Mouse (Mus musculus) embryonic facial prominence, embryonic 13.5 days (tissue): ENCODE results near the gene Nkx2-3. TPM values are rescaled to one million over a fixed set of nuclear protein-coding genes. Genes with fewer than 3 reads are reported as not detected.

ENCODE experiments used
- ATAC-seq: fragments of 200-750 bp; cut with Nextera tagmentation; 2 replicates; pipeline ENCODE4 v1.8.0; 2017; ENCODE audit warnings: low read depth; ENCODE audit not compliant: insufficient number of reproducible peaks, insufficient read depth, low FRiP score, low TSS enrichment
- H3K27ac ChIP-seq: fragments of 300-500 bp; sonication (generic); 2 replicates; pipeline ENCODE4 v1.5.1; 2015; ENCODE audit warnings: moderate library complexity, mild to moderate bottlenecking, inconsistent platforms
- H3K27me3 ChIP-seq: fragments of 300-500 bp; sonication (generic); 2 replicates; pipeline ENCODE4 v1.6.1; 2015; ENCODE audit warnings: mild to moderate bottlenecking, inconsistent platforms
- H3K36me3 ChIP-seq: fragments of 300-500 bp; sonication (generic); 2 replicates; pipeline ENCODE4 v1.6.1; 2015; ENCODE audit warnings: mild to moderate bottlenecking, inconsistent platforms
- H3K4me1 ChIP-seq: fragments of 300-500 bp; sonication (generic); 2 replicates; pipeline ENCODE4 v1.6.1; 2015; ENCODE audit warnings: inconsistent platforms
- H3K4me2 ChIP-seq: fragments of 300-500 bp; sonication (generic); 2 replicates; pipeline ENCODE4 v1.6.1; 2015; ENCODE audit warnings: moderate library complexity, mild to moderate bottlenecking, inconsistent platforms
- H3K4me3 ChIP-seq: fragments of 300-500 bp; sonication (generic); 2 replicates; pipeline ENCODE4 v1.5.1; 2015; ENCODE audit warnings: mild to moderate bottlenecking, inconsistent platforms
- H3K9ac ChIP-seq: fragments of 300-500 bp; sonication (generic); 2 replicates; pipeline ENCODE4 v1.6.1; 2015; ENCODE audit warnings: mild to moderate bottlenecking, inconsistent platforms
- H3K9me3 ChIP-seq: fragments of 300-500 bp; sonication (generic); 2 replicates; pipeline ENCODE4 v1.6.1; 2016; ENCODE audit warnings: inconsistent platforms
- WGBS: fragments of 180-500 bp; shearing (Covaris S2); methylation state at CpG from one replicate; pipeline ENCODE4 v1.1.7; 2015; ENCODE audit warnings: mixed read lengths; 5-methylcytosine and 5-hydroxymethylcytosine counted together
- polyA plus RNA-seq: library from polyadenylated mRNA; unstranded; fragments of >200 nt; fragmentation: Nextera tagmentation; extraction: Ambion mirVana; gene quantifications from 2 replicates; pipeline ENCODE4 v1.2.1, GENCODE M21; 2015

Nkx2-3 gene
- polyA plus RNA-seq, 1 experiment from 2014 or later = 4.2 TPM

DNA sequence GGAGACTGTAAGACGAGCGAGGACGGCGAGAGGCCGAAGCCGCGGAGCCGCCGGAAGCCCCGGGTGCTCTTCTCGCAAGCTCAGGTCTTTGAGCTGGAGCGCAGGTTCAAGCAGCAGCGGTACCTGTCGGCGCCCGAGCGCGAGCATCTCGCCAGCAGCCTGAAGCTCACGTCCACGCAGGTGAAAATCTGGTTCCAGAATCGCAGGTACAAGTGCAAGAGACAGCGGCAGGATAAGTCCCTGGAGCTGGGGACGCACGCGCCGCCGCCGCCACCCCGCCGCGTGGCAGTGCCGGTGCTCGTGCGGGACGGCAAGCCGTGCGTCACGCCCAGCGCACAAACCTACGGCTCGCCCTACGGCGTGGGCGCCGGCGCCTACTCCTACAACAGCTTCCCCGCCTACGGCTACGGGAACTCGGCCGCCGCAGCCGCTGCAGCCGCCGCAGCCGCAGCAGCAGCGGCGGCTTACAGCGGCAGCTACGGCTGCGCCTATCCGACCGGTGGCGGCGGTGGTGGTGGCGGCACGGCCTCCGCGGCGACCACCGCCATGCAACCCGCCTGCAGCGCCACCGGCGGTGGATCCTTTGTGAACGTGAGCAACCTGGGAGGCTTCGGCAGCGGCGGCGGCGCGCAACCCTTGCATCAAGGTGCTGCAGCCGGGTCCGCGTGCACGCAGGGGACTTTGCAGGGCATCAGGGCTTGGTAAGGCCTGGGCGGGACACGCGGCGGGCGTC lies 2.4 kb downstream of the Nkx2-3 start:
- no peak for ATAC-seq
- Histone ChIP-seq H3K9me3 (no peaks in the 10 kb centered on the region; the same call in 1 of the 2 replicates), H3K4me2 (peak overlapping the region; percentile 56), H3K4me3 (peak overlapping the region; percentile 39), H3K9ac (0 out of 2 replicates have a peak overlapping the region, but pooled peaks have one; percentile 49), H3K36me3 (no peaks in the 10 kb centered on the region), H3K4me1 (peaks cover 39% of the 10 kb centered on the region), H3K27me3 (peaks cover 100% of the 10 kb centered on the region), H3K27ac (no peak overlapping the region)
- WGBS = under 1% methylated on average over 91 of the region's 92 CpGs

DNA sequence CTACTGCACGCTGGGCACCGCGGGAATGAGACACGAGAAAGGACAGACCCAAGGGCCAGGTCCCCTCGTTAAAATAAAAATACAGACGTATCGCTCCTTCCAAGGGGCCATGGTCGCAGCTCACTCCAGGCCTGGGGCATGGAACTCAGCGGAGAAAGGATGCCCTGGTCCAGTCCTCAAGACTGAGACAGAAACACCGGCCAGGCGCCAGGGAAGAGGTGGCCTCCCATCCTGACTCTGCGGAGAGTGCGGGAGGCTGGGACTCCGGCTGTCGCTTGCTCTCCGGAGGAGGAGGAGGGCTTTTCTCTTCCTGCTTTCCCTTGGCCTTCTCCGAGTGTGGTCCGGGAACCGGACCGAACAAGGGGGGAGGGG lies 2.9 kb downstream of the Nkx2-3 start:
- 0 out of 2 replicates have a peak overlapping the region, but pooled peaks have one; percentile 49 for H3K9ac ChIP-seq
- peak overlapping the region; percentile 39 for H3K4me3 ChIP-seq
- WGBS = under 1% methylated on average over 20 of the region's 20 CpGs
- H3K4me2 ChIP-seq = peak overlapping the region; percentile 56
- H3K9me3 ChIP-seq = no peaks in the 10 kb centered on the region; the same call in 1 of the 2 replicates
- no peak overlapping the region for H3K27ac ChIP-seq
- no peaks in the 10 kb centered on the region for H3K36me3 ChIP-seq
- peaks cover 100% of the 10 kb centered on the region for H3K27me3 ChIP-seq
- no peak for ATAC-seq
- H3K4me1 ChIP-seq = peaks cover 39% of the 10 kb centered on the region

DNA sequence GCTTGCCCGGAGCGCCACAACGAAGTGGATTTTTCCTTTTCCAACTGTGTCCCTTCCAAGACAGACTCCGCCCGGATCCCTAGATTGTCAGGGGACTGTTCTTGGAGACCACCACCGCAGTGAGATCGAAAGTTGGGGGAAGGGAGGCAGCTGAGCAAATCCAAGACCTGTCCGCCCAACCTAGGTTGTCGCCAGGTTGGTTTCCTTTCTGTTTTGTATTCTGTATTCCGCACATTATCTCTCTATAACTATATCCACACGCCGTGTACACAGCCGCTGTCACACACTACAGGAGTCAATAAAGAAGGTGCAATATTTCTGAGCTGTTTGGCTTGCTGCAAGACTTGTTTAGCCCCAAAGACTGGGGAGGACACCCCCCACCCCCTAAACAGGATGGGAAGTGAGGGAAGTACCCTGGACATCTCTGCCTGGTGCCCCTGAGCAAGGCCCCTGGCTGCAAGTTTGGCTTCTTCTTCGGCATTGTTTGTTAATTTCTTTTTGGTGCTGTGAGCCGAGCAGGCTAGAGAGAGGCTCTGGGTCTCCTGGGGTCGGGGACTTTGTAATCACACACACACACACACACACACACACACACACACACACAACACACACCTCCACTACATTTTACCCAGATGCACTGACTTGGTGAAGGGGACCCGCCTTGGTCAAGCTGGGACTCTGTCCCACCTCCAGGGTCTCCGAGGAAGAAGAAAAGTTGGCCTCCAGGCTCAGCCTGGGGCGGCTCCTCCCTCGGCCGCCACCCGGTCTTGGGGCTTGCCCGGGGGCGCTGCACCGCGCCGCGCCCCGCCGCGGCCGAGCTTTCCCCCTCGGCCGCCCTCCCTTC lies 3.7 kb downstream of the Nkx2-3 start:
- Histone ChIP-seq H3K27ac (no peak overlapping the region), H3K4me2 (peak overlapping the region; percentile 56), H3K4me3 (peak overlapping the region; percentile 39), H3K9me3 (no peaks in the 10 kb centered on the region; the same call in 1 of the 2 replicates), H3K9ac (peak overlapping the region; percentile 49; the same call in 1 of the 2 replicates), H3K4me1 (peaks cover 33% of the 10 kb centered on the region), H3K27me3 (peaks cover 100% of the 10 kb centered on the region), H3K36me3 (no peaks in the 10 kb centered on the region)
- under 1% methylated on average over 33 of the region's 34 CpGs for WGBS
- no peak for ATAC-seq

DNA sequence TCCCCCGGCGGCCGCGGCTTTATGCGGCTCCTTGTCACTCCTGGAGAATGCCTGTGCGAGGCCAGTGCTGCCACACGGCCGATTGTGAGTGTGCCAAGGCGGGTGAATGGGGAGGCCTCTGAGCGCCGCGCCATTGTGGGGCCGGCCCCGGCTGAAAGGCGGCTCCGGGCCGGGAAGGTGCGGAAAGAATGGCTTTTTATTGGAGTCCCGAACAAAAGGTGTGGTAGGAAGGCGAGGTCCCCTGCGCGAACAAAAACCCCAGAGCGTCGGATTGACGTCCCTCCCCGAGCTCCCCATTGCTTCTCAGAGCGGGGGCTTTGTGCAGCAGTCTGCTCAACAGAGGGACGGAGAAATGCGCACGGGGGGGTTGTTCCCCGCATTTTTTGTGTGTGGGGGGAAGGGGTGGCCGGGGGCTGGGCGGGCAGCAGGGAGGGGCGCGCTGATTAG lies 4.3 kb downstream of the Nkx2-3 start:
- peak overlapping the region; percentile 56 for H3K4me2 ChIP-seq
- H3K9ac ChIP-seq = peak overlapping the region; percentile 49; the same call in 1 of the 2 replicates
- no peaks in the 10 kb centered on the region; the same call in 1 of the 2 replicates for H3K9me3 ChIP-seq
- peaks cover 100% of the 10 kb centered on the region for H3K27me3 ChIP-seq
- no peaks in the 10 kb centered on the region for H3K36me3 ChIP-seq
- H3K27ac ChIP-seq = no peak overlapping the region
- H3K4me3 ChIP-seq = peak overlapping the region; percentile 39
- WGBS = under 1% methylated on average over 35 of the region's 35 CpGs
- no peak for ATAC-seq
- peaks cover 33% of the 10 kb centered on the region for H3K4me1 ChIP-seq

DNA sequence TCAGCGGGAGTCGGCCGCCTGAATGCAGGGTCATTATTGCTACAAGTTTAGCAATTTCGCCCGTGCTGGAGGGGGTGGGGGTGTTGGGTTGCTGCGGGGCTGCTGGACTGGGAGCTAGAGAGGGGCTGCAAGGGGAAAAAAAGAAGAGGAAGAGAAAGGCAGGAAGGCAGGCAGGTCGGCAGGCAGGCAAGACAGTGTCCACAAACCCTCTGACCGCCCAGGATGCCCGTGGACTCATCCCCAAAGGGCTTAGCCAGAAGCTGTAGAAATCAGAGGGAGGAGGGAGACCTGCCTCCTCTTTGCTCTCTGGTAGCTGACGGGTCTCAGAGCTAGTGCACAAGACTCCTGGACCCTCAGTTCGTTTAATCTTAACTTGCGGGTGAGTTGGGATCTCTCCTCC lies 4.8 kb downstream of the Nkx2-3 start:
- peaks cover 33% of the 10 kb centered on the region for H3K4me1 ChIP-seq
- peak overlapping the region; percentile 56 for H3K4me2 ChIP-seq
- no peaks in the 10 kb centered on the region; the same call in 1 of the 2 replicates for H3K9me3 ChIP-seq
- ATAC-seq = no peak
- H3K4me3 ChIP-seq = peak overlapping the region; percentile 39
- no peaks in the 10 kb centered on the region for H3K36me3 ChIP-seq
- H3K9ac ChIP-seq = no peak overlapping the region
- H3K27ac ChIP-seq = no peak overlapping the region
- H3K27me3 ChIP-seq = peaks cover 100% of the 10 kb centered on the region
- WGBS = 0% methylated on average over 12 of the region's 12 CpGs

DNA sequence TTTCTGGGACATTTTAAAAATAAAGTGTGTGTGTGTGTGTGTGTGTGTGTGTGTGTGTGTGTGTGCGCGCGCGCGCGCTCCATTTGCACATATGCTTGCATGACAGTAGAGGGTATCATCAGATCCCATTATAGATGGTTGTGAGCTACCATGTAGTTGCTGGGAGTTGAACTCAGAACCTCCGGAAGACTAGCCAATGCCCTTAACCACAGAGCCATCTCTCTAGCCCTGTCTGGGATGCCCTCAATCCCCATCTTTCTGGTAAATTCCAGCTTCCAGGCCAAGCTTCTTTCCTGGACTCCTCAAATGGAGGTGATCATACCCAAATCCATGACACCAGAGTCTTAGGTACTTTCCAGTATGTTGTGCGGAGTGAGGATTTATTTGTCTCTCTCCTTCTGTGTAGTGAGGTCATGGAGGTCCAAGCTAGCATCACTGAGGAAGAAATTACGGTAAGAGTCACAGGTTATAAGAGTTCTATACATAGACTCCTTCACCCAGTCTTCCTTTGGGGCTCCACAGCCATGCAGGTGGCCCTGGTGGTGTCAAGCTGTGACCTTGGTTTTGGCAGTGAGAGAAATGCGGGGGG lies 5.7 kb downstream of the Nkx2-3 start:
- no peak for ATAC-seq
- WGBS = 39% methylated on average over 10 of the region's 10 CpGs

DNA sequence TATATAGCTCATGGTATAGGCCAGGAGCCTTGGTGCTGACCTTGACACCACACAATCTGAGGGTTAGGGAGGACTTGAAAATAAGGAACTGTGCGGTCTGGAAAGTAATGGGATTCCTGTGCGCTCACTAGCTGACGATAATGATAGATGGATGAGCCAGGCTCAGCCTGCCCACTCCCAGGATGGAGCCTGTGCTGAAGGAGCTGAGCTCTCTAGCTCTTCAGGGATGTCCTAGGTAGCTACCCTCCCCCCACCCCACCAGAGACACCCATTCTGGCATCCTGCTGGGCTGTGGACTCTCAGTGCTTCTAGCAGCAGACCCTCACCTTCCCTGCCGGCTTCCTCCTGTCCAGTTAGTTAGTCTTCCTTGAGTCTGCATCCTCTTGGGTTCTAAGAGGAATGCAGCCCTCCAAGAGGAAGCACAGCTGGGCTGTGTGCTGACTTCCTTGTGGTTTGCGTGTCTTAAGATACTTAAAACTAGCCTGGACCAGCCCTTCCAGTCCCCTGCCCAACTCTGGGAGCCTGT lies 6.4 kb downstream of the Nkx2-3 start:
- Histone ChIP-seq H3K9me3 (no peaks in the 10 kb centered on the region; the same call in 1 of the 2 replicates), H3K27me3 (peaks cover 100% of the 10 kb centered on the region), H3K27ac (no peak overlapping the region), H3K9ac (no peak overlapping the region), H3K4me1 (peaks cover 23% of the 10 kb centered on the region), H3K4me3 (no peak overlapping the region), H3K36me3 (no peaks in the 10 kb centered on the region), H3K4me2 (no peak overlapping the region)
- 4% methylated on average over 5 of the region's 5 CpGs for WGBS
- ATAC-seq = no peak

More for the DNA sequence above, 5.7 kb downstream of the Nkx2-3 start:
- H3K36me3 ChIP-seq = no peaks in the 10 kb centered on the region
- H3K4me2 ChIP-seq = no peak overlapping the region
- H3K4me3 ChIP-seq = no peak overlapping the region
- H3K9me3 ChIP-seq = no peaks in the 10 kb centered on the region; the same call in 1 of the 2 replicates
- H3K9ac ChIP-seq = no peak overlapping the region
- H3K4me1 ChIP-seq = peaks cover 24% of the 10 kb centered on the region
- H3K27ac ChIP-seq = no peak overlapping the region
- peaks cover 100% of the 10 kb centered on the region for H3K27me3 ChIP-seq

DNA sequence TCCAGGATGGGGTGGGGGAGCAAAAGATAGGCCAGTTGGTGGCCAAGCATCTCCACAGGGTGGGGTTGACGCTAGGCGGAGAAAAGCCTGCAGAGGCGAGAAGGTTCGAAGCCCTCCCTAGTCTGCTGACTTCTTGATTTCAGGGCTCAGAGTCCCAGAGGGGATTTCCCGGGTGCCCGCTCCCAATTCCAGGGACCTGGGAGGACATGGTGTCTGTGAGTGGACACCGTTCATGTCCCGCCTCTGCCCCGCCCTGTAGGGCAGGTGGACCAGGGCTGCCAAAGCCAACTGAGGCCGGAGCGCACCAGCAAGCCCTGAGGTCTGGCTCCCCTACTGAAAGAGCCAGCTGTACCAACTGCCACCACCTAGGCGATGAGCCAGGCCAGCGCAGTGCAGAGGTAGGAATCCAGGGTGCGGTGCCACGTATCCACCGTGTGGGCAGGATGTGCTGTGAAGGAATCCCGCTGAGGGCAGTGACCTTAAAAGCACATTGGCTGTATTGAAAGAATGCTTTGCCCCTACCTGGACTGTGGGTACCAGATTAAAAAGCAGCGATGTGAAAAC lies 7.9 kb downstream of the Nkx2-3 start:
- no peaks in the 10 kb centered on the region; the same call in 1 of the 2 replicates for H3K9me3 ChIP-seq
- peaks cover 14% of the 10 kb centered on the region for H3K4me1 ChIP-seq
- H3K4me2 ChIP-seq = no peak overlapping the region
- no peak overlapping the region for H3K4me3 ChIP-seq
- no peak for ATAC-seq
- WGBS = 4% methylated on average over 18 of the region's 18 CpGs
- peaks cover 98% of the 10 kb centered on the region for H3K27me3 ChIP-seq
- no peak overlapping the region for H3K9ac ChIP-seq
- H3K27ac ChIP-seq = no peak overlapping the region
- no peaks in the 10 kb centered on the region for H3K36me3 ChIP-seq

DNA sequence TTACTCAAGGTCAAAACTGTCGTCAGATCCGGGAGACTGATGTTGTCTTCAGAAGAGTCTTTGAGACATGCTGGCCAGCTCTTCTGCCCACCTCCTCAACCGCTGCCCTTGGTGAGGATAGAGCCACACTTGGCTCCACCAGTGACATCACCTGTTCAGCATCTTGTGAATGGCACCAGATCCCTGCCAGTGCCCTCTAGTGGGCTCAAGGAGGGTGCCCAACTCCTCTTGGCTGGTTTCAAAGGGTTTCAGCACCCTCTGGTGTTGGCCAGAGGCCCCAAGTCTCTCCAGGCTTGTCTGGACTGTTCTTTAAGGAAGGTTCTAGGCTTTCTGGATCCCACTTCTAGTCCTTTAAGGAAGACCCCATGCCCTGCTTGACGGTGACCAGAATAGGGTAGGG lies 11.8 kb downstream of the Nkx2-3 start:
- Histone ChIP-seq H3K36me3 (no peaks in the 10 kb centered on the region), H3K27me3 (peaks cover 62% of the 10 kb centered on the region), H3K4me2 (no peak overlapping the region), H3K4me1 (no peaks in the 10 kb centered on the region), H3K9ac (no peak overlapping the region), H3K9me3 (no peaks in the 10 kb centered on the region), H3K4me3 (no peak overlapping the region), H3K27ac (no peak overlapping the region)
- ATAC-seq = no peak
- WGBS = 51% methylated on average over 4 of the region's 4 CpGs

DNA sequence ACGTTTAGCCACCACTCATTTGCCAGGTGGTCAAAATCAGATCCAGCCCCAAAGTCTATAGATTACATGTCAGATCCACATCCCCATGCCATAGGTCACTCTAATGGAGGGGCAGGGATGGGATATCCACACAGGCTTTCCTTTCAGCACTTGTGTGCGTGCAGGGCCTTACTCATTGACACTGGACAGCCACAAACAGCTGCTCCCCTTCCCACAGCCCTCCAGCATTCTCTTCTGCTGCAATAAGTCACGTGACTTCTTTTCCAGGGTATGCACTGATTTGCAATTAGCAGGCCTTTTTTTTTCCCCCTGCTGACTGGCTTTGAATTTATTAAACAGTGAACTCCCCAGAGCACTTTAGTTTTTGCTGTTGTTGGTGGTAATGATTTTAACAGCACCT lies 14.0 kb downstream of the Nkx2-3 start:
- ATAC-seq = no peak
- Histone ChIP-seq H3K4me2 (no peak overlapping the region), H3K27me3 (peaks cover 49% of the 10 kb centered on the region)

DNA sequence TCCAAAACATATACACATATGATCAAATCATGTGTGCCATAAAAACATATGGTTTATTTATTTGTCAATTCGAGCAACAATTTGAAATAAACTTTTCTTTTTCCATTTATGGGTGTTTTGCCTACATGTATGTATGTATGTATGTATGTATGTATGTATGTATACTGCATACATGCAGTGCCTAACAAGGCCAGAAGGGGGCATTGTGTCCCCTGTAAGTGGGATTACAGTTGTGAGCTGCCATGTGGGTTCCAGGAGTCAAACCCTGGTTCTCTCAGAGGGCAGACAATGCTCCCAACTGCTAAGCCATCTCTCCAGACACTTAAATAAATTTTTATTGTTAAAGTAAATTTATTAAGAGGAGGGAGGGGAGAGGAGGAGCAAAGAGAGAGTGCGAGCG lies 15.2 kb downstream of the Nkx2-3 start:
- Histone ChIP-seq H3K9me3 (no peaks in the 10 kb centered on the region), H3K4me2 (no peak overlapping the region), H3K27ac (no peak overlapping the region), H3K27me3 (peaks cover 37% of the 10 kb centered on the region), H3K36me3 (no peaks in the 10 kb centered on the region), H3K4me3 (no peak overlapping the region), H3K9ac (no peak overlapping the region), H3K4me1 (no peaks in the 10 kb centered on the region)
- no peak for ATAC-seq
- WGBS = 90% methylated on average over 3 of the region's 3 CpGs

More for the DNA sequence above, 14.0 kb downstream of the Nkx2-3 start:
- 29% methylated on average over 3 of the region's 3 CpGs for WGBS
- H3K9me3 ChIP-seq = no peaks in the 10 kb centered on the region
- no peak overlapping the region for H3K27ac ChIP-seq
- no peak overlapping the region for H3K4me3 ChIP-seq
- H3K4me1 ChIP-seq = no peaks in the 10 kb centered on the region
- no peaks in the 10 kb centered on the region for H3K36me3 ChIP-seq
- no peak overlapping the region for H3K9ac ChIP-seq
